Mouse (Mus musculus) induced T-regulatory cell, adult 2 months (primary cell): Measurements from ENCODE around the gene Tom1l1.
A peak's percentile ranks its signal among the peaks of the same experiment; 100 is the strongest.

Experiments
- DNase-seq: peaks from one replicate; pipeline ENCODE4 v3.0.0-alpha.2; 2012; ENCODE audit warnings: low read depth

Gene Tom1l1

GRCm38 (mm10) chr11:90667325-90667724 is 20.8 kb downstream of the Tom1l1 start:
- DNase-seq = no peak

DNA sequence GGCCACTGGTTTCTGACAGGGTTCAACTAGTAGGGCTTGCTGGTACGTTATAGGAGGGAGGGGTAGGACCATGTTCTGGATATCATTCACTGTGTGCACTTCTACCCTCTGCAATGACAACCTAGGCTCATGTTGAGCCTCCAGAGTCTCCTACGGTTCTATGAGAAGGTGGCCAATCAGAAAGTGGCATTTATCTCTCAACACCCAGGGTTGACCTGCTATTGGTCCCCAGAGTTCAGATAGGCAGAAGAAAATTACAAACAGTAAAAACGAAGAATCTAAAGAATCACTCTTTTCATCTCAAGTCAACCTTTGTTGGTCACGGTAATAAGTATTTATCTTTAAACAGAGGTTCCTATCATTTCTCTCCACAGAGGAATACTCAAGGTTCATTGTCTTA is 21.2 kb downstream of the Tom1l1 start:
- no peak for DNase-seq

DNA sequence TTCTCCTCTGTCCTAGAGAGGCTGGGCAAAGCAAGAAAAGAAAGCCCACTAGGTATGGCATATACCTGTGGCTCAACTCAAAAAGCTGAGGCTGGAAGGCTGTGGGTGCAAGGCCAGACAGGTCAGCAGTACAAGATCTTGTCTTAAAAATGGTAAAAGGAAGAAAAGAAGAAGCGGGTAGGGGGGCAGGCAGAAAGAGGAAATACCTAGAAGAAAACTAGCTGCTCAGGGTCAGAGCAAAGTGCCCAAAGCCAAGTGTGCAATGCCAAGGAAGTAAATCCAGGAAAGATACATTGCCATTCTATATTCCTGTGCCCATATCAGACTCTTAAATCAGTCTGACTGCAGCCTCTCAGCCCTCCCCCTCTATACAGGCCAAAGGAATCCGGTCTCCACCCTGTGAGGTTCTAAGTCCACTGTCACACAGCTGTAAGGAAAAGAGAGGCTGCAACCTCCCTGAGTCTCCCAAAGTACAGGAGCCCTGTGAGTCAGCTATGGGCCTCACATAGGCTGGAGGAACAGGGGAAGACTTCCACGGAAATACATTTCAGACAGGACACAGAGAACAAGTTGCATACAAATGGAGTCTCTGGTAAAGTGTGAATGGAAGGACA is 21.9 kb downstream of the Tom1l1 start:
- DNase-seq = no peak

- DNase-seq = no peak
Observed at GRCm38 (mm10) chr11:90665161-90665560, 23.0 kb downstream of the Tom1l1 start.

- no peak for DNase-seq
Observed at GRCm38 (mm10) chr11:90664345-90664986, 23.7 kb downstream of the Tom1l1 start.

DNA sequence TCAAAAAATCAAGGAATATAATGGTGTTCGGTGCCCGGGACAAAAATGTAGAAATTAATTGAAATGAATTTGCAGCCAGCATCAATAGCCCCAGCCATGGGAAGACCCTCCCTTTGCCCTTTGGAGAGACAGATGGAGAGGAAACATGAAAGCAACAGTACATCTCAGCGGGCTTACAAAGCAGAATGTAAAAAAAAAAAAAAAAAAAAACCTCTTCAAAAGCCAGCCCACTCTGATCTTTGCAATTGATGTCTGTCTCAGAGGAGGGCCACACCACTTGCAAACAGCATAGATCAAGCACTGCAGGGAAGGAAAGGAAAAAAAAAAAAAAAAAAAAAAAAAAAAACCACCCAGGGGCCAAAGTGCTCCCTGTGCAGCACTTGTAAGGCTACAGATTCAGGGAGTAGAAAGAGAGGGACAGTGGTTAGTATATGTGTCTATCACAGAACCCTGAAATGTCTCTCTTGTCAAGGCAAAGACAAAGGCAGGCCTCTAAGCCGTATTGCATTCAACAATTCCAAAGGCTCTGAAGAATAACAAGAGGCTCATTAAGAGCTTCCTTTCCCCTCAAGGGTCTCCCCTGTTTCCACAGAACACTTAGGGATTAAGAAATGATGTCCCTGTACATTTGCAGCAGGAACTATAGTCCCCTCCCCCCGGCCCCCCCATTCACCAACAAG is 24.4 kb downstream of the Tom1l1 start:
- DNase-seq = no peak

DNA sequence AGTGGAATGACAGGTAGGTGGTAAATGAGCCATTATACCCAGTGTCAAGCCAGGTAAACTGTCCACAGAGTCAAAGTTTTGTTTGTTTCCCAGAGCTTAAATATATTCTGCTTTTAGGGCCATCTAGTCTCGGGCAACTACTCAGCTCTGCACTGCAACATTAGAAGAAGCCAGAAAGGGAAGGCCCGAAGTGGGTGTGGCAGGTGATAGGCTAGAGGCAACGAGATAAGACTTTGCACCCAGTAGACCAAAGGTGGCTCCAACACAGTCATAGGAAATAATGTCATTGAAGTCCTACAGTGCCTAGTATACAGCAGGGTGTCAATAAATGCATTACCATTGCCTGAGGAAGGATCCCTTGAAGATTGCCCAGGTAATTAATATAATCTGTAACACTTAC is 25.1 kb downstream of the Tom1l1 start:
- no peak for DNase-seq

DNA sequence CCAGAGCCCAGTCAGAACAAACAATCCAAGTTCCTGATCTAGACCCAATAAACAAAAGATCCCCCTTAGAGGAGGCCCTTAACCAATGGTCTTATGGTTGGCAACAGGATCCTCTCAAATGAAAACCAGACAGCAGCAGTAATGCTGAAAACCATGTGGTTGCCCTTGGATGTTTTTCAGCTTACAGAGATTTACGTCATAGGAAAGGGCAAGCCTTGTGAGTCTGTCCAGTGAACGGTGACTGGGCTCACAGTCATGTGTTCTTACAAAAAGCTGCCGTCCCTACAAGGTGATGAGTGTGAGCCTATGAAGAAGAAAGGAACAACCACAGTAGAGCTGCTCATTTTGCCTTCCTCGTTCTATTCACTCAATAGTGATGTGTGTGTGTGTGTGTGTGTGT is 27.5 kb downstream of the Tom1l1 start:
- no peak for DNase-seq

DNA sequence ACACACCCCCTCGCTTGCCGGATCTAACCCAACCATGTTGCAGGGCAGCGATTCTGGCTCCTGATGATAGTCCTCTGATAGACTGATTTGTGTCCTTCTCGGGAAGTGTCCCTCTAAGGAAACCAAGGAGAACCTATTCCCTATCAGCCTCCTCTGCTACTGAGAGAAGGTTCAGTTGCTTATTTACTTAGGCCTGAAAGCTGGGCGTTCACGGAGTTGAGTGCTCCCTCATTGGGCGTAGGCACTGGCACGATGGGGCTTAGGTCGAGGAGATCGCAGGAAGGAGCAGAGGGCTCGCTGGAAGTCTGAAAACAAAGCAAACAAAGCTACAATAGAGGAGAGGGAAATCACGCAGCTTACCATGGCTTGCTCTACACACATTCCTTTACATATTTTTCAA is 30.6 kb downstream of the Tom1l1 start:
- DNase-seq = no peak

DNA sequence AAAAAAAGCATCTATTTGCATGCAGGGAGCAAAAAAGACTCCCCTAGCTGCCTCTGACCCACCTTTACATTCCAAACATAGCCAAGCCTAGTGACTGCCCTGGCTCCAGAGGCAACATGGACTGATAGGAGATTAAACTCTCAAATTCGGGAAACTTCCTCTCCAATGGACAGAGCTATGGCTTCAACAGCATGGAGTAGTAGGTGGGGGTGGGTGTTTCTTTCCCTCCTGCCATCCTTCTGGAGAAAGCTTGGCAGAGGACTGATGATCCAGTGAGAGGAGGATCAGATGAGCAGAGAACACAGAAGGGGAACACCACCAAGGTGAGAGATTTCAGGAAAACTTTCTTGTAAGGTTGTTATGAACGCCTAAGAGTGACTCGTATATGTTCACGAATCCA is 35.6 kb downstream of the Tom1l1 start:
- DNase-seq = no peak

DNA sequence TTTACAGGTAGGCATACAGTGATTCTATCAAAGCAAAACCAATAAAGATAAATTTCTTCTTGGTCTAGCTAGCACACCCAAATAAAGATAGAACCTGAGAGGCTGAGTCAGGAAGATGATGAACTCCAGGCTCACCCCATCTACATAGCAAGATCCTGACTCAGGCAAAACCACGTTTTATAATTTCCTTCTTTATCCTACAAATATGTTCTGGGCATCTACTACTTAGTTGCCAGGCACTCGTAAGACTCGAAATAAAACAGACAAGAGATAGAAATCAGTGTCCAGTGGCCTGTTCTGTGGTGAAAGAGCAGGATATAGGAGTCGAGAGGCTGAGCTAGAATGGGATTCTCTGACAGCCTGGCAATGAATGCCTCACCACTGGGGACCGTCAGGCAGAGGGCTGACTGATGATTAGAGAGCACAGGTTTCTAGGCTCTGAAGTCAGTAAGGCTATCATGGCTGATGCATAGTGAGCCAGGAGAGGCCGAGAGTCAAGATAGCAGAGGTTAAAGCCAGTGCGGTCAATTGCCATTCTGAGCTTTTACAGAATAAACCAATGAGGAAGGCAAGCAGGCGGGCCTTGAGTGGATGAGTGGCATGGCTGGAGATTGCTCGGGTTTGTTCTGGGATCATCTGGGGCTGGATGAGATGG is 37.8 kb downstream of the Tom1l1 start:
- DNase-seq = no peak

- no peak for DNase-seq
Observed at GRCm38 (mm10) chr11:90649777-90650176, 38.4 kb downstream of the Tom1l1 start.

- DNase-seq = peak; percentile 64
Observed at GRCm38 (mm10) chr11:90638312-90638830, 49.8 kb downstream of the Tom1l1 start.

GRCm38 (mm10) chr11:90637440-90638311 is 50.5 kb downstream of the Tom1l1 start, which contains the start of the genes Stxbp4 and Cox11:
Gene Stxbp4, minus strand, starts transcription at chr11:90638084.
Gene Cox11, plus strand, starts transcription at chr11:90638173.
- DNase-seq = peak; percentile 95

DNA sequence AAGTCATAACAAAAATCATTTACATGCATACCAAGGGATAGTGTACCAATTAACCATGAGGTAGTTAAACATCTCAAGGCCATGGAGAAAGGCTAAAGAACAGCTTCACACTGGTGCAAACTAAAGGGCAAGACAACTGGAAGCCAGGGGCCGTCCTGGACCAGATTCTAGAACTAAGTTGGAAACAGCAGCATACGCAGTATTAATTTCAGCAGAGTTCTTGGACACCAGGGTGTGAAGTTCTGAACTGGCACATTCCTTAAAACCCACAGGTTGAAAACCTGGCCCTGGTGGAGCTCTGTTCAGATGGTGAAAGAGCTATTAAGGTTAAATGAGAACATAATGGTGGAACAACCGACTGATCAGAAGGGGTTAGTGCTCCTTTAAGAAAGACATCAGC is 53.5 kb downstream of the Tom1l1 start:
- no peak for DNase-seq

- no peak for DNase-seq
Observed at GRCm38 (mm10) chr11:90632480-90632879, 55.7 kb downstream of the Tom1l1 start.

DNA sequence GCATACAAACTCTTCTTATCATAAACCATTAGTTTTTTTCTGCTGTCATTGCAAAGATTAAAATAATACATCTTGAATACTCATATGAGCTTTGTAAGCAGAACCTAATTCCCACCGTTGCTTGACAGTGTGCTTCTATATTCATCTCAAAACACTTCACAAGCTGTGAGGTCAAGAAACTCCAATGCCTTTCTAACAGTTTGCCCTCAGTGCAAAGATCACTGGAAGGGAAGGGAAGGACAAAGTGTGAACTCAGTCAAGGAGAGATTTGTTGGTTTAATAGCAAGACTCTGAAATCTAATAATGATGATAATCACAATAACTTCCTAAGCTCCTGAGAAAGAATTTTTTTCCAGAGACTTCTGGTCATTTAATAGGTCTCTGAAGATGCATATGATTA is 60.4 kb downstream of the Tom1l1 start:
- no peak for DNase-seq

DNA sequence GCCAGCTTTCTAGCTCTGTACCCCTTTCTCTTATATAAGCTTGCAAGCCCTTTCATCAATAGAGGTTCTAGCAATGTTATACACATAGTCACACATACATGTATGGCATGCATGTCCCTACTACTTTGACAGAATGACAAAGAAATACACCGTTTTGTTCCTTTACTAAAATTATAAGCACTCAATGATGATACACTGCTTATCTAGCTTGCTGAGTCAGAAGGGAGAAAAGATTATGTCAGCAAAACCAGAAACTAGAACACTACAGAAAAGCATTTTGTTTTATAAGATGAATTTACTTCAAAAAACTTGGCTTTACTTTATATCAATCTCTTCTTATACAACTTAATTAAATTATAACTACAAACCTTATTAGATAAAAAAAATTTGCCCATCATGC is 63.0 kb downstream of the Tom1l1 start:
- no peak for DNase-seq

DNA sequence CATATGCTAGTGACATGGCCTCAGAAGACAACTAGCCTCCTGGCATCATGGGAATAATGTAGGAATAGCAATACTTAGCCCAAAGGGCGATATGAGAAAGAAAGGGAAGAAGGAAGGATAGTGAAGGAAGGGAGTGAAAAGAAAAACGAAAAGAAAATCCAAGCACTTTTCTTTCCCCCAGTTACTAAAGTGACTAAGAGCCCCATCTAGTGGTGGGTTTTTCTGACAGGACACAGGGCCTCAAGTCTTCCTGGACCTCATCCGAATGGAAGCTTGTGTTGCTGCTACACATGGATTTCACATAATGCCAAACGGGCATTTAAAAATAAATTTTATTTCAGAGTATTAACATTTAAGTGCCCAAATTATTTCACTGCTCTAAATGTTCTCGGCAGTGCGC is 64.7 kb downstream of the Tom1l1 start:
- peak; percentile 66 for DNase-seq

DNA sequence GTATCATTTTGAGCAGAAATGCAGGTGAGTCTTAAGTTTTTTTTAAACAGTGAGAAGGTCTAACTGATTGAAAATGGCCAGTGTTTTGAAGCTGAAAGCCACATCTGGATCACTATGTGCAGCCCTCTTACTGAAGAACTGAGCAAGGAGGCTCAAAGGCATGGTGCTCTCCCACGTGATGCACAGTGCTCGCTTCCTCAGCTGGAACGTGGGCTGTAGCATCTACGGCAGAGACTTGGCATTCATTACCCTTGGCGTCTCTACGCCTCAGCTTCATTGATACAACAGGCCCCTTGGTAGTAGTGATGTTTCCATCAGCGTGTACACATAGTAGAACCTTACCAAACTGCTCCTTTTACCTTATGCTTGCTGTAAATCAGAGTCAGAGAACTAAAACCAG is 65.7 kb downstream of the Tom1l1 start:
- no peak for DNase-seq

- no peak for DNase-seq
Observed at GRCm38 (mm10) chr11:90622044-90622443, 66.1 kb downstream of the Tom1l1 start.

DNA sequence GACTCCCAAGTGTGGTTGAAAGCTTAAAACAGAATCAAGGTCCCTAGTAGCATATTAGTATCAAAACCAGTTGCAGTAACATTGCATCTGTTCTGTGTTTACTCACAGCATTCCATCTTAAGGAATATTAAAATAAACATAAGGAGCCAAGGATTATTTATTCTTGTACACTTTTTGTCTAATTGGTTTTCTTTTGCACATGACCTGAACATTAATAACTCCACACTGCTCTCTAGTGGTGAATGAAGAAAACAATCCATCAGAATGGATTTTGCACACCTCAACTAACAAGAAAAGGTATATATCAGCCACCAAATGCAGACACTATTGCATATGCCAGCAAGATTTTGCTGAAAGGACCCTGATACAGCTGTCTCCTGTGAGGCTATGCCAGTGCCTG is 71.7 kb downstream of the Tom1l1 start:
- peak; percentile 49 for DNase-seq
